Mouse (Mus musculus): Measurements from ENCODE around the gene Izumo1r. TPM values are rescaled to one million over a fixed set of nuclear protein-coding genes. Genes with fewer than 3 reads are reported as not detected.

Izumo1r gene
- polyA plus RNA-seq (2012; rRNA removed) = 1.5 TPM in 2 replicates

- Histone ChIP-seq H3K4me3 (replicated peaks; ENCODE audit: extremely low read depth, low read depth, low read length) (no peak within 1 kb of the TSS), H3K4me1 (ENCODE audit: control insufficient read depth, insufficient read depth, low read length) (no peaks in the 10 kb centered on the region)
- WGBS = 45% methylated on average over 11 of the region's 11 CpGs
- TF ChIP-seq POLR2A (IDR thresholded peaks at IDR 0.05; ENCODE audit: borderline replicate concordance, extremely low read depth, low read depth, low read length) (no peak), CTCF (IDR thresholded peaks at IDR 0.05; ENCODE audit: insufficient read depth, low read length) (no peak)
- DNase-seq = no peak
Observed at GRCm38 (mm10) chr9:14903581-14904378, at the start of gene Izumo1r. Izumo1r (minus strand) TSS chr9:14903949.

DNA sequence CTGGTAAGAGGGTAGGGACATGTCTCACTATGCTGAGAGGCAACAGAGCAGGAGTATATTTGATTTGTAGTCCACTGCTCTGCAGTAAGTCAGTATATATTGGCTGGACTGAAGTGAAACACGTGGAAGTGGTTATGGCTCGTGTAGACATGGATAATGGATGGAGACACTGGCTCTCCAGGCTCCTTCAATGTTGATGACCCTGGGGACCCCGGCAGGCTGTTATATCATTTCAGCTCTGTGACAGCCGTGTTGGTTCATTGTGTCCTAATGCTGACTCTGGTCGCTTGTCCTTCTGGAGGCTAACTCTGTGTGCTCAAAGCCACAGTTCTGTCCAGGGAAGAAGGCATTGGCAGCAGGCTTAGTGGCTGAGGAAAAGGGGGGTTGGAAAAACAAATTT, 47.3 kb upstream of the Izumo1r start:
- TF ChIP-seq POLR2A (IDR thresholded peaks at IDR 0.05; ENCODE audit: borderline replicate concordance, extremely low read depth, low read depth, low read length) (no peak), CTCF (IDR thresholded peaks at IDR 0.05; ENCODE audit: insufficient read depth, low read length) (no peak)
- no peak for DNase-seq
- Histone ChIP-seq H3K4me3 (replicated peaks; ENCODE audit: extremely low read depth, low read depth, low read length) (no peak overlapping the region), H3K4me1 (ENCODE audit: control insufficient read depth, insufficient read depth, low read length) (no peaks in the 10 kb centered on the region)
- WGBS = 83% methylated on average over 5 of the region's 5 CpGs

GRCm38 (mm10) chr9:14948843-14949242, 45.1 kb upstream of the Izumo1r start:
- WGBS = 88% methylated on average over 5 of the region's 5 CpGs
- TF ChIP-seq POLR2A (IDR thresholded peaks at IDR 0.05; ENCODE audit: borderline replicate concordance, extremely low read depth, low read depth, low read length) (no peak), CTCF (IDR thresholded peaks at IDR 0.05; ENCODE audit: insufficient read depth, low read length) (no peak)

DNA sequence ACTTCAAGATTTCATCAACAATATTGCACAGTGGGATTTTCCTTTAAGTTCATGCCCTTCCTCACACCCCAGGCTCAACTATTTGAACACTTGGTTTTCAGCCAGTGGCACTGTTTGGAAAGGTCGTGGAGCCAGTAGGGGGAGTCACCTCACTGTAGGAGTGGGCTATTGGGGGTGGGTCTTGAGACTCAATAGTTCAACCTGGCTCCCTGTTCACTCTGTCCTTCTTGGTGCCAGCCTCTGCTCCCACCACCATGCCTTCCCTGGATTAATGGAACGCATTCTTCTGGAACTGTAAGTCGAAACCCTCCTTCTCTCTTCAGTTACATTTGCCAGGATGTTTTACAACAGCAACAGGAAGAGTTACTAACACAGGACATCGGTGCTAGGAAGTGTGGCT, 42.9 kb upstream of the Izumo1r start:
- TF ChIP-seq CTCF (IDR thresholded peaks at IDR 0.05; ENCODE audit: insufficient read depth, low read length) (no peak), POLR2A (IDR thresholded peaks at IDR 0.05; ENCODE audit: borderline replicate concordance, extremely low read depth, low read depth, low read length) (no peak)
- H3K4me3 ChIP-seq (replicated peaks; ENCODE audit: extremely low read depth, low read depth, low read length) = no peak overlapping the region
- no peaks in the 10 kb centered on the region for H3K4me1 ChIP-seq (ENCODE audit: control insufficient read depth, insufficient read depth, low read length)
- WGBS = 41% methylated on average over 4 of the region's 4 CpGs
- no peak for DNase-seq

More at GRCm38 (mm10) chr9:14948843-14949242, 45.1 kb upstream of the Izumo1r start:
- H3K4me1 ChIP-seq (ENCODE audit: control insufficient read depth, insufficient read depth, low read length) = no peaks in the 10 kb centered on the region
- H3K4me3 ChIP-seq (replicated peaks; ENCODE audit: extremely low read depth, low read depth, low read length) = no peak overlapping the region
- no peak for DNase-seq

GRCm38 (mm10) chr9:14945919-14946318, 42.2 kb upstream of the Izumo1r start:
- 52% methylated on average over 3 of the region's 3 CpGs for WGBS
- H3K4me1 ChIP-seq (ENCODE audit: control insufficient read depth, insufficient read depth, low read length) = no peaks in the 10 kb centered on the region
- TF ChIP-seq POLR2A (IDR thresholded peaks at IDR 0.05; ENCODE audit: borderline replicate concordance, extremely low read depth, low read depth, low read length) = no peak
- TF ChIP-seq CTCF (IDR thresholded peaks at IDR 0.05; ENCODE audit: insufficient read depth, low read length) = no peak

GRCm38 (mm10) chr9:14942143-14942720, 38.5 kb upstream of the Izumo1r start:
- Histone ChIP-seq H3K4me1 (ENCODE audit: control insufficient read depth, insufficient read depth, low read length) (no peaks in the 10 kb centered on the region), H3K4me3 (replicated peaks; ENCODE audit: extremely low read depth, low read depth, low read length) (no peak overlapping the region)
- 47% methylated on average over 3 of the region's 3 CpGs for WGBS
- TF ChIP-seq CTCF (IDR thresholded peaks at IDR 0.05; ENCODE audit: insufficient read depth, low read length) (no peak), POLR2A (IDR thresholded peaks at IDR 0.05; ENCODE audit: borderline replicate concordance, extremely low read depth, low read depth, low read length) (no peak)
- DNase-seq = no peak

More at GRCm38 (mm10) chr9:14945919-14946318, 42.2 kb upstream of the Izumo1r start:
- DNase-seq = no peak
- no peak overlapping the region for H3K4me3 ChIP-seq (replicated peaks; ENCODE audit: extremely low read depth, low read depth, low read length)

DNA sequence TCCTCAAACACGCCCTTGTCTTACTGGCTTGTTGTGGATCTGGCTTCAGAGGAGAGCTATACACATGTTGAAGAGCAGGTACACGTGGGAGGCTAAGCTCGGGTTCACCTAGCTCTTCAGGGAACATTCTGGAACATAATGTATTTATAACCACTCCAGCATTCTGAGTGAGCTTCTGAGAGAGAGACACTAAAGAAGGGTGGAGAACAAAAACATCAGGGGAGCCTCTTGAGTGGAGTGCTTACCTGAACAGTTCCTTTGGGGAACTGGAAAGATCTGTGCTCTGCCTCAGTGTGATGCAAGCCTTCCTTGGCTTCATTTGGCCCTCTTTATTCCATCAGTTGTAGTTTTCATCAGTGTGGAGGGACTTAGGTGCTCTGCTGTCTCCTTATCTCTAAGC, 35.9 kb upstream of the Izumo1r start:
- Histone ChIP-seq H3K4me1 (ENCODE audit: control insufficient read depth, insufficient read depth, low read length) (no peaks in the 10 kb centered on the region), H3K4me3 (replicated peaks; ENCODE audit: extremely low read depth, low read depth, low read length) (no peak overlapping the region)
- WGBS = 70% methylated on average over 3 of the region's 3 CpGs
- no peak for DNase-seq
- TF ChIP-seq CTCF (IDR thresholded peaks at IDR 0.05; ENCODE audit: insufficient read depth, low read length) (no peak), POLR2A (IDR thresholded peaks at IDR 0.05; ENCODE audit: borderline replicate concordance, extremely low read depth, low read depth, low read length) (no peak)

DNA sequence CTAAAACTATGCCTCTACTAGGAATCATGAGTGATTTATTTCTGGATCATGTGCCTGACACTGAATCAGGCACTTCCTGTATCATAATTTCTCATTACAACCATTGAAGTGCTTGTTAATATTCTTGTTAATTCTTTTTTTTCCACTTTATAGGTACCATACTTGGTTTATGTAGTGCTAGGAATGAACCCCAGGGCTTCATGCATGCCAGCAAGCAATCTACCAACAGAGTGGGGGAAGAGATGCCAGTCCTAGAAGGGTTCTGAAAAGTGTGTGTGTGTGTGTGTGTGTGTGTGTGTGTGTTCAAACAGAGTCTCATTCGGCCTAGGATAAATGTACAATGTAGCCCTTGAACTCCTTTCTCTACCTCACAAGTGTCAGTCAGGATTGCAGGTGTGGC, 33.6 kb upstream of the Izumo1r start:
- Histone ChIP-seq H3K4me1 (ENCODE audit: control insufficient read depth, insufficient read depth, low read length) (no peaks in the 10 kb centered on the region), H3K4me3 (replicated peaks; ENCODE audit: extremely low read depth, low read depth, low read length) (no peak overlapping the region)
- 73% methylated on average over 1 of the region's 1 CpGs for WGBS
- no peak for TF ChIP-seq POLR2A (IDR thresholded peaks at IDR 0.05; ENCODE audit: borderline replicate concordance, extremely low read depth, low read depth, low read length)
- no peak for TF ChIP-seq CTCF (IDR thresholded peaks at IDR 0.05; ENCODE audit: insufficient read depth, low read length)
- no peak for DNase-seq

DNA sequence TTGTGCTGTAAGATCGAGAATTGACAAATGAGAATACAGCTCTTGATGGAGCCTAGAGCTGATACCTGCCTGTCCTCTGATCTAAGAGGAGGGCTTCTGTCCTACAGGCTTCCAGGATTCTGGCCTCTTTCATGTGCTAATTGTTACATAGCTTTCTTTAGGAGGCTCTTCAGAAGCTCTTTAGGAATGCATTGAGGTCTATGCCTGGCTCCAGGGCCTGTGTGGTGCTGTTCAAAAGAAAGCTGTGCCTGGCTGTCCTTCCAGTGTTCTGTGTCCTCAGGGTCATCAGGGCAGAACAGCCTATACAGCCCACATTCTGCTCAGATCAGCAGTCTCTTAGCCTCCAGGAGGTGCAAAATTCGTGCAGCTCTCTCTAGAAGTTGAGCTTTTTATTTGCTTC, 31.1 kb upstream of the Izumo1r start:
- no peak for DNase-seq
- no peaks in the 10 kb centered on the region for H3K4me1 ChIP-seq (ENCODE audit: control insufficient read depth, insufficient read depth, low read length)
- H3K4me3 ChIP-seq (replicated peaks; ENCODE audit: extremely low read depth, low read depth, low read length) = no peak overlapping the region
- 77% methylated on average over 2 of the region's 2 CpGs for WGBS
- no peak for TF ChIP-seq CTCF (IDR thresholded peaks at IDR 0.05; ENCODE audit: insufficient read depth, low read length)

- no peaks in the 10 kb centered on the region for H3K4me1 ChIP-seq (ENCODE audit: control insufficient read depth, insufficient read depth, low read length)
- no peak for TF ChIP-seq POLR2A (IDR thresholded peaks at IDR 0.05; ENCODE audit: borderline replicate concordance, extremely low read depth, low read depth, low read length)
- WGBS = 30% methylated on average over 7 of the region's 7 CpGs
Observed at GRCm38 (mm10) chr9:14931943-14932342, 28.2 kb upstream of the Izumo1r start.

More at GRCm38 (mm10) chr9:14931943-14932342, 28.2 kb upstream of the Izumo1r start:
- DNase-seq = no peak
- H3K4me3 ChIP-seq (replicated peaks; ENCODE audit: extremely low read depth, low read depth, low read length) = no peak overlapping the region

Data from lung, adult 2 months (tissue).